Mouse (Mus musculus): ENCODE data around the gene Cpm.

DNA sequence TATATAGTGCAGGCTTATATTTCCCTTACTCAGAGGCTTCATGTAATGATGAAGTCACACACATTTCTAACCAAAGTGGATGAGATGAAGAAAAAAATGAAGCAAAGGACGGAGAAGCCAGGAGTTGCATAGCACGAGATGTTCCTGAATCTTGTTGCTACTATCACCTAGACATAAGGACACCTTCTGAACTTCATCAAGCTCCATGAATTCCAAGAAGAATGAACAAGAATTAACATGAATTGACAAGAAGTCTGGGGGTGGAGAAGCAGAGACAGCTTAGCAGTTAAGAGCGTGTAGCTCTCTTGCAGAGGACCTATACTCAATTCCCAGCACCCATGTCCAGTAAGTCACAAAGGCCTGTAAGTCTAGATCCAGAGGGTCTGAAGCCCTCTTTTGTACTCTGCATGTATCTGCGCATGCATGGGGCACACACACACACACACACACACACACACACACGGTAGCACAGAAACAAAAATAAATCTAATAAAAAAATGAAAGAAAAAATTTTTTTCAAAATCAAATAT is 36.2 kb upstream of the Cpm start:
- TF ChIP-seq CTCF (IDR thresholded peaks at IDR 0.05; ENCODE audit: low read depth, low read length) (no peak), GATA1 (IDR thresholded peaks at IDR 0.05; ENCODE audit: borderline replicate concordance, low read length) (no peak), TAL1 (conservative IDR thresholded peaks at IDR 0.05; ENCODE audit: low read depth, low read length) (no peak), POLR2AphosphoS5 (IDR thresholded peaks at IDR 0.05; ENCODE audit: insufficient replicate concordance, low read depth, low read length) (no peak)
